Mouse (Mus musculus): ENCODE data around the gene Grn. TPM values are rescaled to one million over a fixed set of nuclear protein-coding genes. Genes with fewer than 3 reads are reported as not detected.

Gene Grn
- polyA plus RNA-seq, 1 experiment, result 21.1 TPM

DNA sequence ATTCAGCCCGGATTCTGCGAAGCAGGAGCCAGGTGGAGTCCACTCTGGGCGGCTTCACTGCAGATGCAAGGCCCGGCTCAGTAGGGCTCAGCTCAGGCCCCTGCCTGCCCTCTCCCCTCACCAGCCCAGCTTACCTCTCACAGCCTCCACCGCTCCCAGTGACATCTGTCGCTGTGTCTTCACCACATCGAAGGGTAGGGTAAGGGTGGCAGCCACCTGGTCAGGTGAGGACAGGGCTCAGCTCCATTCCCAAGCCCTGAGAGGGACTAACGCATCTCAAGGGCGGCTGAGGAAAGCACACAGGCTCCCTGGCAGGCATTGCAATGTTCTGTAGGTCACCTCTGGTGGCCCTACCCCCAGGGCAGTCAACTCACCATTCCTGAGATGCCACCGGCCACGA is 26.5 kb upstream of the Grn start:
- no peaks in the 10 kb centered on the region; the same call in 1 of the 2 replicates for H3K36me3 ChIP-seq (ENCODE audit: control insufficient read depth, insufficient read depth, low read length)
- no peaks in the 10 kb centered on the region for H3K27me3 ChIP-seq (ENCODE audit: control insufficient read depth, insufficient read depth, low read length)

DNA sequence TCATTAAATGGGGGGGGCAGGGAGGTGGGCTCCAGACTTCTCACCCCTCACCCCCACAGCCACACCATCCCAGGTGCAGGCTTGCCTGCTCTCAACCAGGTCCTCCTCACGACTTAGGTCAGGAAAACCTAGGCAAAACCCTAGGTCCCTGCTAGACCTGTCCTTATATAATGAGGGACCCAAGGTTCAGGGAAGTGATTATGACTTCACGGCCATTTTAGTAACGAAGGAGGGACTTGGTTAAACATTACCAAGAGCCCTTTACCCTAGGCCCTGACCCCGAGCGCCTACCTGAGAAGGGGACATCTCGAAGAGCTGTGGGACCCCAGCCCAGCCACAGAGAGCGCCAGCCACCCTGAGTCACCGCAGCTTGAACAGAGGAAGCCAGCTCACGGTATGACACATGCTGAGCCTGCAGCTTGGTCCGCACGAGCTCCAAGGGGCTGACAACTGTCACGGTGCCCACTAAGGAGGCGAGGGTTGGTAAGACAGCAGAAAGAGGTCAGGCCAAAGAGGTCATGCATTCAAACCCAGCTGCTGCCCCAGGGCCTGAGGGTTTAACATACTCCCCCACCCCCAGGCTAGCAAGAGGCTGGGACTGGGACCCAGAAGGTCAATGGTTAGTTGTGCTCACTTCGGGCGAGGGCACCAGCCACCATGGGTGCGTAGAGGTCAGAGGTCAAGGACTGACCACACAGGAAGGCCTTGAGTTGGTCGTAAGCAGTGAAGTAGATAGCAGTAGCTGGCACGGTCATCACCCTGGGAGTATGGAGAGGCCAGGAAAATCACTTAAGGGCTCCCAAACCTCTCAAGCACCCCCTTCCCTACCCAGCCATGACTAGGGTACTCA is 25.7 kb upstream of the Grn start:
- Histone ChIP-seq H3K36me3 (ENCODE audit: control insufficient read depth, insufficient read depth, low read length) (no peaks in the 10 kb centered on the region; the same call in 1 of the 2 replicates), H3K27me3 (ENCODE audit: control insufficient read depth, insufficient read depth, low read length) (no peaks in the 10 kb centered on the region), H3K27ac (ENCODE audit: control insufficient read depth, insufficient read depth, low read depth, low read length) (no peak overlapping the region), H3K4me3 (ENCODE audit: control insufficient read depth, low read depth, low read length) (no peak overlapping the region), H3K4me1 (ENCODE audit: control insufficient read depth, insufficient read depth, low read length) (peaks cover 22% of the 10 kb centered on the region)
- TF ChIP-seq CTCF (IDR thresholded peaks at IDR 0.05; ENCODE audit: control insufficient read depth, insufficient read depth, insufficient replicate concordance, low read depth, low read length), result no peak
- no peak for TF ChIP-seq POLR2A (IDR thresholded peaks at IDR 0.05; ENCODE audit: control insufficient read depth, low read depth, low read length)

More for the DNA sequence above, 26.5 kb upstream of the Grn start:
- TF ChIP-seq CTCF (IDR thresholded peaks at IDR 0.05; ENCODE audit: control insufficient read depth, insufficient read depth, insufficient replicate concordance, low read depth, low read length) (no peak), POLR2A (IDR thresholded peaks at IDR 0.05; ENCODE audit: control insufficient read depth, low read depth, low read length) (no peak)
- peaks cover 24% of the 10 kb centered on the region for H3K4me1 ChIP-seq (ENCODE audit: control insufficient read depth, insufficient read depth, low read length)
- no peak overlapping the region for H3K4me3 ChIP-seq (ENCODE audit: control insufficient read depth, low read depth, low read length)
- no peak overlapping the region for H3K27ac ChIP-seq (ENCODE audit: control insufficient read depth, insufficient read depth, low read depth, low read length)

DNA sequence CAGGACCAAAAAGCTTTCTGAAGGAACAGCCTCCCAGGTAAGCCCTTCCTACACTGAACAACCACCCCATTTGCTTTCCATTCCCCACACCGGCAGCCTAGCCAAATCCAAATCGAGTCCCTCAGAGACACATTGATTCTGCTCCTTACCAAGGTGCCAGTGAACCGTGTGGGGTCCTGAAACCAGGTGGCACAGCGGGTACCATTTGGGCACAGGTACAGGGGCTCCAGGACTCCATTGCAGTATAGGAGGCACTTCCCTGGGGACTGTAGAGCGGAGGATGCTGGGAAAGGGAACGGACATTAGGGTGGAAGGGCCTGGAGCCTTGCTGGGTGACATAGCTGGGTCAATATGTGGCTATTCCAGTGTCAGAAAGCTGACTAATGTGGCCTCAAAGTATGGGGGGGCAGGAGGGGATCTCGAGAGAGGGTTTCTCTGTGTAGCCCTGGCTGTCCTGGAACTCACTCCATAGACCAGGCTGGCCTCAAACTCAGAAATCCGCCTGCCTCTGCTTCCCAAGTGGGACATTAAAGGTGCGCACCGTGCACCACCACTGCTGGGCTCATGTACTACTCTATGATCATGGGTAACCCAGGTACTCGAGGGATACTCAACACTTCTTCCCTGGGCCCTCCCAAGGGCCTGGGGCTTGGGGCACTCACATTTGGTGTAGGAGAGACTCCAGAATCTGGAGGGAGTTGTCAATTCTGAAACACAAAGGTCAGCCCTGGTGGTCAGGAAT is 24.4 kb upstream of the Grn start:
- Histone ChIP-seq H3K27me3 (ENCODE audit: control insufficient read depth, insufficient read depth, low read length) (no peaks in the 10 kb centered on the region), H3K4me1 (ENCODE audit: control insufficient read depth, insufficient read depth, low read length) (peaks cover 17% of the 10 kb centered on the region), H3K36me3 (ENCODE audit: control insufficient read depth, insufficient read depth, low read length) (no peaks in the 10 kb centered on the region; the same call in 1 of the 2 replicates), H3K27ac (ENCODE audit: control insufficient read depth, insufficient read depth, low read depth, low read length) (no peak overlapping the region), H3K4me3 (ENCODE audit: control insufficient read depth, low read depth, low read length) (peak overlapping the region; percentile 99)
- TF ChIP-seq CTCF (IDR thresholded peaks at IDR 0.05; ENCODE audit: control insufficient read depth, insufficient read depth, insufficient replicate concordance, low read depth, low read length) (no peak), POLR2A (IDR thresholded peaks at IDR 0.05; ENCODE audit: control insufficient read depth, low read depth, low read length) (no peak)

DNA sequence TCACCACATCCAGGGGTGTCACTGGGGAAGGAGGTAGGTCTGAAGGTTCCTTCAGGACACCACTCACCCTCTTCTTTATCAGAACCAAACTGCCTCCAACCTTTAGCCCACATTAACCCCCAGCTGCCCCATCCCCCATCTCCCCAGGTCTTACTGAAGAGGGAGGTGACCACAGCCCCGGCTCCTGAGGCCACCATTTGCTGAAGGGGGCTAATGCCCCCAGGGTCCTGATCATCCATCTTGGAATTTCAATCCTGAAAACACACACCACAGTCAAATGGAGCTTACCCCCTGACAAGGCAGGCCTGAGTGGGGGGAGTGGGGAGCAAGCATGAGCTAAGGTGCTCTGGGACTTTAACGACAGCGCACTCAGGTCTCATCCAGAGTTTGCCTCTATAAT is 23.7 kb upstream of the Grn start:
- Histone ChIP-seq H3K4me1 (ENCODE audit: control insufficient read depth, insufficient read depth, low read length) (peaks cover 17% of the 10 kb centered on the region), H3K4me3 (ENCODE audit: control insufficient read depth, low read depth, low read length) (peak overlapping the region; percentile 99), H3K27me3 (ENCODE audit: control insufficient read depth, insufficient read depth, low read length) (no peaks in the 10 kb centered on the region), H3K36me3 (ENCODE audit: control insufficient read depth, insufficient read depth, low read length) (no peaks in the 10 kb centered on the region; the same call in 1 of the 2 replicates), H3K27ac (ENCODE audit: control insufficient read depth, insufficient read depth, low read depth, low read length) (peak overlapping the region; percentile 93)
- TF ChIP-seq POLR2A (IDR thresholded peaks at IDR 0.05; ENCODE audit: control insufficient read depth, low read depth, low read length) (no peak), CTCF (IDR thresholded peaks at IDR 0.05; ENCODE audit: control insufficient read depth, insufficient read depth, insufficient replicate concordance, low read depth, low read length) (no peak)

DNA sequence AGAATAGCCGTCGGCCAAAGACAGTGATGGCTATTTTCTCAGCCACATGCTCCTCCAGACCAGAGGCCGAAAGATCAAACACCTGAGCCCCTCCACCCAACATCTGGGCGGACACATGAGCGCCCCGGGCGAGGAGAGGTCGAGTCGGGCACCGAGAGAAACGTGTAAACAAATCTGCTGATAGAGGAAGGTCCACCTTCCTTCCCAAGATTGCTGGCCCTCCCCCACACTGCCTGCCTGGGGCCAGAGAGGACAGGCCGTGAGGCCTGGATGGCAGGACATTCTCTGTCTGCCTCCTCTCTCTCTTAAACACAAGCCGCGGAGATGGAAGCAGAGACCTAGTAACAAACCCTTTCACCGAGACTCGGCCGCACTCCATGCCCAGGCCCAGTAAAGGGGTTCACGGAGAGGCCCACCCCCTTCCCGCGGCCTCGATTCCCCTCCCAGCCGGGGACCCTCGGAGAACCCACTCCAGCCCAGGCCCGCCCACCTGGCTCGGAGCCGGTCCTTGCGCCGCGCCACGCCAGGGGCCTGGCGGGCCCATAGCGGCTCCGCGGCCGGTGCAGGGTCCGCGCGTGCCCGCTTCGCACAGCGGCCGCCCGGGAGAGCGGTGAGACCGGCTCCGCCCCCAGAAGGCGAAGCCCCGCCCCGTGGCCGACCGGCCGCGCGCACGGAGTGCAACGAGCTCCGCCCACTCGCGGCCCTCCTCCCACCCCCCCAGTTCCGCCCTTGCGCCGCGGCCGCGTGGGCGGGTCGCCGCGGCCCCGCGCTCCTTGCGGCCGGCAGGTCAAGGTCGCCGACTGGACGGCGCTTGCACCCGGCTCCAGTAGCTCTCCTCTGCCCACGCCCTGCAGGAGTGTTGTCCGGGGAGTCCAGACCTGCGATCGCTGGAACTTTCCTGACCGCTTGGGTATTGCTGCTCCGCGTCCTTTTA is 22.9 kb upstream of the Grn start:
- peaks cover 19% of the 10 kb centered on the region for H3K4me1 ChIP-seq (ENCODE audit: control insufficient read depth, insufficient read depth, low read length)

DNA sequence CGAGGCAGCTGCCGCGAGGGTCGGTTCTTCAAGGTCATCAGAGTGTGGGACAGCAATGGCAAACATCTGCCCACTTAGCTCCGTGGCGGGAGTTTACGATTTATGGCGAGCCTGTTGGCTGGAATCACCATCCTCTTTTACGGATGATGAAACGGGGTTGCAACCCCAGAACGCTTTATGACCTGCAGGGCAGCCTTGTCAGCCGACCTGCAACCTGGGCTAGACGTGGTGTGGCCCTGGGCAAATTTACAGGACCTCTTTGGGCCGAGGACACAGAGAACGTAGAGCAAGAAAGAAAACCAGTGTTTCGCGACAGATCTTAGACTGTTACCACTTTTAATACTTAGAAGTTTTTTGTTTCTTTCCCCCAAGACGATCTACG is 22.3 kb upstream of the Grn start, which contains the start of gene Slc25a39:
Slc25a39 (minus strand) TSS at position 113 of the 382 bp plus-strand sequence.
- Histone ChIP-seq H3K36me3 (ENCODE audit: control insufficient read depth, insufficient read depth, low read length) (no peaks in the 10 kb centered on the region; the same call in 1 of the 2 replicates), H3K4me1 (ENCODE audit: control insufficient read depth, insufficient read depth, low read length) (peaks cover 19% of the 10 kb centered on the region), H3K4me3 (ENCODE audit: control insufficient read depth, low read depth, low read length) (peak within 1 kb of the TSS; percentile 99), H3K27me3 (ENCODE audit: control insufficient read depth, insufficient read depth, low read length) (no peaks in the 10 kb centered on the region), H3K27ac (ENCODE audit: control insufficient read depth, insufficient read depth, low read depth, low read length) (peak within 1 kb of the TSS; percentile 97)
- TF ChIP-seq CTCF (IDR thresholded peaks at IDR 0.05; ENCODE audit: control insufficient read depth, insufficient read depth, insufficient replicate concordance, low read depth, low read length) (no peak), POLR2A (IDR thresholded peaks at IDR 0.05; ENCODE audit: control insufficient read depth, low read depth, low read length) (no peak)

More for the DNA sequence above, 22.9 kb upstream of the Grn start:
- no peaks in the 10 kb centered on the region for H3K27me3 ChIP-seq (ENCODE audit: control insufficient read depth, insufficient read depth, low read length)
- no peaks in the 10 kb centered on the region; the same call in 1 of the 2 replicates for H3K36me3 ChIP-seq (ENCODE audit: control insufficient read depth, insufficient read depth, low read length)
- no peak for TF ChIP-seq CTCF (IDR thresholded peaks at IDR 0.05; ENCODE audit: control insufficient read depth, insufficient read depth, insufficient replicate concordance, low read depth, low read length)
- TF ChIP-seq POLR2A (IDR thresholded peaks at IDR 0.05; ENCODE audit: control insufficient read depth, low read depth, low read length), result peak; percentile 69
- peak overlapping the region; percentile 97 for H3K27ac ChIP-seq (ENCODE audit: control insufficient read depth, insufficient read depth, low read depth, low read length)
- peak overlapping the region; percentile 99 for H3K4me3 ChIP-seq (ENCODE audit: control insufficient read depth, low read depth, low read length)
